Mouse (Mus musculus) liver, adult (tissue): ENCODE results near the gene Rabgap1l.

Experiments
- GATA4 ChIP-seq: IDR thresholded peaks from 2 replicates; pipeline ENCODE4 v1.6.1; 2014; ENCODE audit warnings: mild to moderate bottlenecking, low read length; ENCODE audit not compliant: insufficient replicate concordance

Gene Rabgap1l

DNA sequence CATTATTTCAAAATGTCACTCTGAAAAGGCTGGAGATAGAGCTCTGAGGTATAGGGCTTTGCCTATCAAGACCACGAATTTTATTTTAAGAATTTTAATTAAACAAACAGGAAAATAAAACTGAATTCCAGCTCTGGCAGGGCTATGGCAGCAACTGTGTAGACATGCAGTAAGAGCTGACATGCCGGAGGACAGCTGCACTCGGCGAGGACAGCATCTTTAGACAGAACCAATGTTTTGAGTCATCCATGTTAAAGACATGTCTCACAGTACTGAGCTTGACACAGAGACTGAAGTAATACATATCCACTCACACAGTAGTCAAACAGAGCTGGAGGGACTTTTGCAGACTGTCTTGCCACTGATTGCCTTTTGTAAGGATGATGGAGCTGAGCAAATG is 532.4 kb downstream of the Rabgap1l start:
- TF ChIP-seq GATA4 = no peak

DNA sequence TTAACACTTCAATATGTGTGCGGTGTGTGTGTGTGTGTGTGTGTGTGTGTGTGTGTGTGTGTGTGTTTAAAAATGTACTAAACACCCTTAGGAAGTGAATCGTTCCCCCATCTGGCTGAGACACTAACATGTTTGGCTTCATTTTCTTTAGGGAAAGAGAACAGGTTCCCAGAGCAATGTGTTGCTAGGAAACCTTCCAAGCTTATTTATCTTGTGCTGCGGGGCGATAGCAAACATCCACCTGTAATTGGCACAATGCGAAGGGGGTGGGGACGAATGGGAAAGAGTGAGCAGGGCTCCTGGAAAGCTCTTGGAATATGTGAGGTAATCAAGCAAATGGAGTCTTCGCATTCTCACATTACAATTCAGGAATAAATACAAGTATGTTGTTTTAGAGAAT is 533.1 kb downstream of the Rabgap1l start:
- TF ChIP-seq GATA4 = no peak

DNA sequence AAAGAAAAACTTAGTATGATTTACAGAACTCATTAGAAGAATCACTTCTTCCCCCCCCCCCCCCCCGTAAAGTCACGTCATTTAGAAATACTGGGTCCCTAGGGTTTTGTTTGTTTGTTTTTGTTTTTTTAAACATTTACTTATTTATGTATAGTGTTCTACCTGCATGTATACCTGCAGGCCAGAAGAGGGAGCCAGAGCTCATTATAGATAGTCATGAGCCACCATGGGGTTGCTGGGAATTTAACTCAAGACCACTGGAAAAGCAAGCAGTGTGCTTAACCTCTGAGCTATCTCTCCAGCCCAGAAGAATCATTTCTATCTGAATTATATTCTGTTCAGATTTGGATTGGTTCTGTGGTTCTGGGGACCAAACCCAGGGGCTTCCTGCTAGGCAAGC is 539.9 kb downstream of the Rabgap1l start:
- no peak for TF ChIP-seq GATA4

GRCm38 (mm10) chr1:160251388-160252007 is 541.5 kb downstream of the Rabgap1l start:
- TF ChIP-seq GATA4 = no peak

DNA sequence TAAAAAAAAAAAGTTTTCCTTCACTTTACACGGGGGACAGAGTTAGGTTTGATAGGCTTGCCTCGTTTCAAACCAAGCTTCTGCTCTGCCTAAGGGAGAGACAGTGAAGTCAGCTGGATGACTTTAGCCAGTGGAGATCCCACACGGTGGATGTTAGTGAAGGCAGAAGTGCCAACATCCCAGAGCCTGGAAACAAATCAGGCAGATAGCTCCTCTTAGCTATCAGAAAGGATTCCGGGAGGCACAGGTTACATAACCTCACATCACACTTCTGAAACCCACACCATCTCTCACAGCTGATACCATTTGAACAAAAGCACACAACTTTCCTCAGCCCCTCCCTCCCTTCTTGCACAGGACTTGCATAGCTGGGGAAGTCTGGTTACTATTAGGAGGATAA is 542.2 kb downstream of the Rabgap1l start:
- no peak for TF ChIP-seq GATA4

DNA sequence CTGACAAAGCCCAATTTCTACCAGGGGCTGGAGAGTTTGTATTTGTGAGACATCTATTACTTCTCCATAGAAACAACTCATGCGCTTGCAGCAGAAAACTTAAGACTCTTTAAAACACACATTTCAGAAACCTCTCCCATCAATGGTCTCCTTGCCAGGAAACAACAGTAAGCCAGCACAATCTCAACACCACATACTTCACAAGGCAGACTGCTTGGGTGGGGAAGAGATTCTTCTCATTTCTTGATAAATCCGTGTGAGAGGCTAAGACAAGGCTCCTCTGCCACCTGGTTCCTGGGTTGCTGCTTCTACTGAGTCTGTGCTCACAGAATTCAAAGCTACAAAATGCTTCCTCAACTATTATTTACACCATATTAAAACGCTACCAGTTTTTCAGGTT is 543.2 kb downstream of the Rabgap1l start:
- no peak for TF ChIP-seq GATA4

DNA sequence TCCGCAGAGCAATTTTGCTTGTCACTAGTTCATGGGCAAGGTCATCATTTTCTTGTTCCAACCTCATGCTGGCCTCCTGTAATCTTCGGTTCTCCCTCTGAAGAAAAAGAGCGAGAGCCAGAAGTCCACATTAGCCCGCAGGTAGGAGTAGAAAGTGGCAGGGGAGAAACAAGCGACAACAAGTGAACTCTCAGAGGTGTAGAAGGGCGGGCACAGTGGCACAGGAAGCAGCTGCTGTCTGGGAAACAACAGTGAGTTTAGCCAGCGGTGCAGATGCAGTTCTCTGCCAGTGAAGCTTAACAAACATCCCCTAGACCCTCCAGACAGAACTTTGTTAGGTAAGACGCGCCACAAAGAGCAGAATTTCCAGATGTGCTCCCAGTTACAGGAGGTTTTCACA is 545.5 kb downstream of the Rabgap1l start:
- TF ChIP-seq GATA4 = no peak

- no peak for TF ChIP-seq GATA4
These were observed 546.2 kb downstream of the Rabgap1l start for GRCm38 (mm10) chr1:160246844-160247243.

GRCm38 (mm10) chr1:160245954-160246353 is 547.1 kb downstream of the Rabgap1l start:
- TF ChIP-seq GATA4 = no peak

GRCm38 (mm10) chr1:160244689-160245088 is 548.3 kb downstream of the Rabgap1l start:
- no peak for TF ChIP-seq GATA4

DNA sequence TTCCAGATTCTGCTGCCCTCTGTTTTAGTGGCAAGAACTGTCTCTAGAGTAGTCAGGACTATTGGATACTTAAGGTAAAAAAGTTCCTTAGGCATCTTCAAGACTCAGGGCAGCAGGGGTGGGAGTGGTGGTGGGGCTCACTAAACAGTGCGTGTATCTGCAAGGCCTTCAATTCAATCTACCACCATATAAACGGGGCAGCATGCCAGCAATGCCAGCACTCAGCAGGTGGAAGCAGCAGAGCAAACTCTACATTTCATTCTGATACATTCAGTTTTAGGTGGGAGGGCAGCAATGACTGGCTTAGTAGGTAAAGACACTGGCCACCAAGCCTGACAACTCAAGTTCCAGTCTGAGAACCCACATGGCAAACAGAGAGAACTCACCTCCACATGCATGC is 552.9 kb downstream of the Rabgap1l start:
- TF ChIP-seq GATA4 = no peak

DNA sequence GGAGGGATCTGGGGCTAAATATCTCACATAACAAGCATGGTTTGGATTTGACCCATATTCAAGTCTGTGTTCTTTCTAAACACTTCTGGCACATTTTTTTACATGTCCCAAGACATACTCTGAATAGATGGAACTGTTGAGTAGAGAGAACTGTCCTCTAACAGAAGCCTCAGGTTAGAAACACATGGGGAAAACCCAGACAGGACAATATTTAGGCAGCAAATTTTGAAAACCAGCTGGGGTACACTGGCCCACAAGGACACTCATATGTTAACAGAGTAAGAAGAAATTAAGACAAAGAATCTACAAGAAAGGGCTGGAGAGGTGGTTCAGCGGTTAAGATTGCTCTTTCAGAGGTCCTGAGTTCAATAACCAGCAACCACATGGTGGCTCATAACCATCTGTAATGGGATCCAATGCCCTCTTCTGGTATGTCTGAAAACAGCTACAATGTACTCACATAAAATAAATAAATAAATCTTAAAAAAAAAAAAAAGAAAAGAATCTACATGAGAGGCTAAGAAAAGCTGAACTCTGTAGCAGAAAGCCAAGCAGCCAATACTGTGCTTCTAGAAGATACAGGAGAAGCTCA is 554.1 kb downstream of the Rabgap1l start:
- no peak for TF ChIP-seq GATA4

- TF ChIP-seq GATA4 = no peak
These were observed 555.0 kb downstream of the Rabgap1l start for GRCm38 (mm10) chr1:160237981-160238380.

GRCm38 (mm10) chr1:160233921-160234320 is 559.1 kb downstream of the Rabgap1l start:
- TF ChIP-seq GATA4 = no peak

DNA sequence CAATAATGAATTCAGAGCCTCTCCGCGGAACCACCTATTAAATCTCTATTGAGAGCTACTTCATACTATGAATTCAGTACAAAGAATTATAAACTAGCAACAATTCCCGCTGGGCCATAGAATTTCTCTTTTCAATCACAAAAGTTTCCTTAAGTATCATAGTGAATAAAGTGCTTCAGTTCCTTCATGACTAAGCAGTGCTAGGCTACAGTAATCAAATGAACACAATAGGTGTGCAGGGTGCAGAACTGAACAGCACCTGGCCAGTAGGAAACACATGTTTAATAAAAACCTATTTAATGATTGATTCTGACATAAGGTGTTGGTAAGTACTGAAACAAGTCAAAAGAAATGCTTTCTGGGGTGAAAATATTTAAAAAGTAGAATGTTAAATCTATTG is 560.9 kb downstream of the Rabgap1l start:
- TF ChIP-seq GATA4 = no peak

GRCm38 (mm10) chr1:160231013-160231412 is 562.0 kb downstream of the Rabgap1l start:
- no peak for TF ChIP-seq GATA4

GRCm38 (mm10) chr1:160227850-160228249 is 565.2 kb downstream of the Rabgap1l start:
- no peak for TF ChIP-seq GATA4

DNA sequence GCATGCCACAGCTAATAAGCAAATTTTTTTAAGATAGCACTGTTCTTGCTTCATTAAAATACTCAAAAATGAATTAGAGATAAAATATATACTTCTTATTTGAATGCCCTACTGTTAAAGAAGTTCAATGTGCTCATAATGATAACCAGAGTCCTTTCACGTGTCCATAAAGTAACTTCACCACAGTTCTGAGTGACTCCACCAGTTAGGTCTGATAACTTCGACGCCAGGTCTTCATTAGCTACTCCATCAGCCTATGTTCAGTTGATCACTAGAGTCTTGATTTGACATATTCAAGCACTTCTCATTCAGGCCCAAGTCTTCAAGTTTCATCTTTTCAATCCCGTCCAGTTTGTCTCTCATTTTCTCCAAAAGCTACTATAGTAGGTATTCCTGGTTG is 565.8 kb downstream of the Rabgap1l start:
- TF ChIP-seq GATA4 = no peak

DNA sequence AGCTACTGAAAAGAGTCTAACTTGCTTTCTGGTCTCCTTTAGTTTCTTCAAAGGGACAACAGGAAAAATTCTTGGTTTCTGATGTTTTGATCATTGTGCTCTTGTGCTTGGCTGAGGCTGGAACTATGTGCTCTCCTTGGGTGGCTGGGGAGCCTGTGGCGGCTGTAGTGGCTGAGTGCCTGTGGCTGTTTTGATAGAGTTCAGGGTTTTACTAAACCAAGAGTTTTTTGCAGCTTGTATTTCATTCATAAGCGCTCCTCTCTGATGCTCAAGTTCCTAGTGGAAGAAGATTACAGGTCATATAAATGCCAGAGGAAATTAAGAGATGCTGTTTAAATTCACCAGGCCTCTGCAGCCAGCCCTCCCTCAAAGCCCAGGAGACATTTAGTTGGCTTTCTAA is 568.9 kb downstream of the Rabgap1l start:
- TF ChIP-seq GATA4 = no peak
